Mouse (Mus musculus): ENCODE data around the gene Nuak1.

The Nuak1 gene

GRCm38 (mm10) chr10:84405135-84405776 is 35.1 kb downstream of the Nuak1 start:
- peak; percentile 12 for DNase-seq

GRCm38 (mm10) chr10:84401907-84402371 is 38.5 kb downstream of the Nuak1 start:
- DNase-seq = no peak

- DNase-seq = no peak
These were observed 39.2 kb downstream of the Nuak1 start for GRCm38 (mm10) chr10:84401189-84401588.

- no peak for DNase-seq
These were observed 40.2 kb downstream of the Nuak1 start for GRCm38 (mm10) chr10:84400037-84400681.

- no peak for DNase-seq
These were observed 43.1 kb downstream of the Nuak1 start for GRCm38 (mm10) chr10:84397276-84397675.

- DNase-seq = no peak
These were observed 44.3 kb downstream of the Nuak1 start for GRCm38 (mm10) chr10:84395885-84396659.

GRCm38 (mm10) chr10:84395259-84395658 is 45.1 kb downstream of the Nuak1 start:
- DNase-seq = no peak

- DNase-seq = no peak
These were observed 46.5 kb downstream of the Nuak1 start for GRCm38 (mm10) chr10:84393881-84394280.

- no peak for DNase-seq
These were observed 47.0 kb downstream of the Nuak1 start for GRCm38 (mm10) chr10:84393405-84393804.

- DNase-seq = no peak
These were observed 47.7 kb downstream of the Nuak1 start for GRCm38 (mm10) chr10:84392723-84393081.

GRCm38 (mm10) chr10:84392027-84392722 is 48.2 kb downstream of the Nuak1 start:
- no peak for DNase-seq

- no peak for DNase-seq
These were observed 50.7 kb downstream of the Nuak1 start for GRCm38 (mm10) chr10:84389707-84390106.

- no peak for DNase-seq
These were observed 51.8 kb downstream of the Nuak1 start for GRCm38 (mm10) chr10:84388357-84389141.

GRCm38 (mm10) chr10:84387338-84387737 is 53.1 kb downstream of the Nuak1 start:
- DNase-seq = no peak

GRCm38 (mm10) chr10:84386625-84387242 is 53.7 kb downstream of the Nuak1 start:
- DNase-seq = peak; percentile 25

- DNase-seq = peak; percentile 19
These were observed 54.2 kb downstream of the Nuak1 start for GRCm38 (mm10) chr10:84386214-84386613.

GRCm38 (mm10) chr10:84384761-84385160 is 55.6 kb downstream of the Nuak1 start:
- peak; percentile 28 for DNase-seq

- DNase-seq = peak; percentile 20
These were observed 57.2 kb downstream of the Nuak1 start for GRCm38 (mm10) chr10:84382900-84383883.

GRCm38 (mm10) chr10:84381276-84381798 is 59.1 kb downstream of the Nuak1 start:
- peak; percentile 90 for DNase-seq

- DNase-seq = no peak
These were observed 61.0 kb downstream of the Nuak1 start for GRCm38 (mm10) chr10:84379366-84379765.
